Mouse (Mus musculus) stomach, embryonic 14.5 days (tissue): ENCODE results near the gene Qdpr. TPM values are rescaled to one million over a fixed set of nuclear protein-coding genes. Genes with fewer than 3 reads are reported as not detected.
"Not testable (repeated sequence)": the region's sequence is repeated elsewhere in the genome, so short reads cannot be mapped to it uniquely, and the experiment has no call there.

Experiments
- ATAC-seq: fragments of 200-750 bp; cut with Nextera tagmentation; 2 replicates; pipeline ENCODE4 v1.8.0; 2017; ENCODE audit warnings: low read depth, moderate TSS enrichment; ENCODE audit not compliant: insufficient number of reproducible peaks, insufficient read depth, low FRiP score
- H3K27ac ChIP-seq: fragments of 300-500 bp; sonication (generic); 2 replicates; pipeline ENCODE4 v1.5.1; 2014; ENCODE audit warnings: mild to moderate bottlenecking, low read length, moderate library complexity, mixed read lengths
- H3K27me3 ChIP-seq: fragments of 300-500 bp; sonication (generic); 2 replicates; pipeline ENCODE4 v1.6.1; 2014; ENCODE audit warnings: low read length, control low read depth, mixed read lengths; ENCODE audit not compliant: control insufficient read depth, insufficient read depth
- H3K36me3 ChIP-seq: fragments of 300-500 bp; sonication (generic); 2 replicates; pipeline ENCODE4 v1.6.1; 2014; ENCODE audit warnings: mild to moderate bottlenecking, control low read depth, low read length, moderate library complexity, mixed read lengths; ENCODE audit not compliant: control insufficient read depth, insufficient read depth
- H3K4me1 ChIP-seq: fragments of 300-500 bp; sonication (generic); 2 replicates; pipeline ENCODE4 v1.6.1; 2014; ENCODE audit warnings: low read length, control low read depth, mixed read lengths; ENCODE audit not compliant: control insufficient read depth, insufficient read depth
- H3K4me2 ChIP-seq: fragments of 300-500 bp; sonication (generic); replicated peaks from 2 replicates; pipeline ENCODE4 v1.6.1; 2014; ENCODE audit warnings: low read depth, low read length, control low read depth
- H3K4me3 ChIP-seq: fragments of 300-500 bp; sonication (generic); 2 replicates; pipeline ENCODE4 v1.5.1; 2014; ENCODE audit warnings: low read depth, low read length, control low read depth
- H3K9ac ChIP-seq: fragments of 300-500 bp; sonication (generic); replicated peaks from 2 replicates; pipeline ENCODE4 v1.6.1; 2014; ENCODE audit warnings: low read depth, mild to moderate bottlenecking, control low read depth, low read length, moderate library complexity, mixed read lengths
- H3K9me3 ChIP-seq: fragments of 300-500 bp; sonication (generic); 2 replicates; pipeline ENCODE4 v1.6.1; 2016; ENCODE audit warnings: low read depth, low read length, control low read depth; ENCODE audit not compliant: control insufficient read depth
- WGBS: fragments of 180-500 bp; shearing (Covaris S2); extraction: QIAGEN DNeasy Blood & Tissue Kit; methylation state at CpG from one replicate; pipeline ENCODE4 v1.1.7; 2014; 5-methylcytosine and 5-hydroxymethylcytosine counted together
- polyA plus RNA-seq: library from polyadenylated mRNA; unstranded; fragments of >200 nt; fragmentation: Nextera tagmentation; extraction: Ambion mirVana; gene quantifications from 2 replicates; pipeline ENCODE4 v1.2.1, GENCODE M21; 2014

The Qdpr gene
- polyA plus RNA-seq, 1 experiment from 2014 or later = 103 TPM

GRCm38 (mm10) chr5:45425771-45426170, 24.3 kb downstream of the Qdpr start:
- not testable (repeated sequence) for H3K27ac ChIP-seq, H3K9ac ChIP-seq, H3K9me3 ChIP-seq, H3K36me3 ChIP-seq, H3K27me3 ChIP-seq, H3K4me3 ChIP-seq, H3K4me1 ChIP-seq, H3K4me2 ChIP-seq, ATAC-seq
- 70% methylated on average over 1 of the region's 1 CpGs for WGBS

- H3K4me3 ChIP-seq = no peak overlapping the region
- ATAC-seq = peak; percentile 44; the same call in 1 of the 2 replicates
- 40% methylated on average over 8 of the region's 8 CpGs for WGBS
Observed at GRCm38 (mm10) chr5:45424021-45424886, 25.8 kb downstream of the Qdpr start.

GRCm38 (mm10) chr5:45421881-45422844, 27.9 kb downstream of the Qdpr start:
- Histone ChIP-seq H3K4me3 (no peak overlapping the region), H3K4me2 (no peak overlapping the region), H3K36me3 (no peaks in the 10 kb centered on the region), H3K4me1 (no peaks in the 10 kb centered on the region), H3K9me3 (no peaks in the 10 kb centered on the region), H3K27ac (no peak overlapping the region), H3K27me3 (no peaks in the 10 kb centered on the region), H3K9ac (no peak overlapping the region)
- WGBS = 71% methylated on average over 12 of the region's 12 CpGs
- no peak for ATAC-seq

More at GRCm38 (mm10) chr5:45424021-45424886, 25.8 kb downstream of the Qdpr start:
- Histone ChIP-seq H3K9ac (no peak overlapping the region), H3K27me3 (no peaks in the 10 kb centered on the region), H3K4me2 (no peak overlapping the region), H3K27ac (no peak overlapping the region), H3K36me3 (no peaks in the 10 kb centered on the region), H3K9me3 (no peaks in the 10 kb centered on the region), H3K4me1 (no peaks in the 10 kb centered on the region)

DNA sequence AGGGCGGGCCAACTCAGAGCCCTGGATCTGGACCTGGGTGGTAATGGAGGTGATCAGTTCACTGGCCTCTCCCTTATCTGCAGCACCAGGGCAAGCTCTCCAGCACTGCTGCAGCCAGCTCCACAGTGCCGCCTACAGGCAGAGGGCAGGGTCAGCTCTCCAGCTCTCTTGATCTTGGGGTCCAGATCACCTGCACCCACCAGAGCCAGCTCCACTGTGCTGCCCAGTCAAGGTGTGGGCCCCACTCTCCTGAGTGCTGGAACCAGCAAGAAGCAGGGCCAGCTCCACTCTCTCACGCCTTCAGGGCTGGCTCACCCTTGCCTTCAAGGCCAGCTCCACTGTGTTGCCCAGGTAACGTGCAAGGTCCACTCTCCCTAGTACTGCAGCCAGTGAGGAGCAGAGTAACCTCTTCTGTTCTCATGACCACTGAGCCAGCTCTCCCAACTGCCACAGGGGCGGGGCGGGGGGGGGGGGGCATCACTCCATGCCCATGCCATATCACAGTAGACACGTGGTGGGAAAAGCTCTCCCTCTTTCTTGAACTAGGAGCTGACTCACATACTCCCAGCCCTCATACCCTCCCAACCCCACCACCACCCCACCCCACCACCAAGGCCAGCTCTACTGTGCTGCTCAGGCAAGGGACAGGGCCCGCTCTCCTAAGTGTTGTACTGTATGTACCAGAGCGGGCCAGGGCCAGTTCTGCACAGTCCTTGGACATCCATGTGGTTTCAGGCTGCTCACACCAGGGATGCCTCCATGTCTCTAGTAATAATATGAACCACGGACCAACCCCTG, 30.0 kb downstream of the Qdpr start:
- Histone ChIP-seq H3K4me1 (no peaks in the 10 kb centered on the region), H3K27me3 (no peaks in the 10 kb centered on the region), H3K9me3 (no peaks in the 10 kb centered on the region), H3K27ac (no peak overlapping the region), H3K9ac (no peak overlapping the region), H3K4me3 (no peak overlapping the region), H3K4me2 (no peak overlapping the region), H3K36me3 (no peaks in the 10 kb centered on the region)
- WGBS = 68% methylated on average over 10 of the region's 10 CpGs
- peak; percentile 62; the same call in 1 of the 2 replicates for ATAC-seq

- no peak for ATAC-seq
- 69% methylated on average over 3 of the region's 3 CpGs for WGBS
- H3K27me3 ChIP-seq = no peaks in the 10 kb centered on the region
- H3K9me3 ChIP-seq = no peaks in the 10 kb centered on the region
- no peak overlapping the region for H3K4me3 ChIP-seq
- H3K4me1 ChIP-seq = no peaks in the 10 kb centered on the region
- H3K36me3 ChIP-seq = no peaks in the 10 kb centered on the region
- H3K27ac ChIP-seq = no peak overlapping the region
- H3K9ac ChIP-seq = no peak overlapping the region
- H3K4me2 ChIP-seq = no peak overlapping the region
Observed at GRCm38 (mm10) chr5:45417859-45418443, 32.1 kb downstream of the Qdpr start.

DNA sequence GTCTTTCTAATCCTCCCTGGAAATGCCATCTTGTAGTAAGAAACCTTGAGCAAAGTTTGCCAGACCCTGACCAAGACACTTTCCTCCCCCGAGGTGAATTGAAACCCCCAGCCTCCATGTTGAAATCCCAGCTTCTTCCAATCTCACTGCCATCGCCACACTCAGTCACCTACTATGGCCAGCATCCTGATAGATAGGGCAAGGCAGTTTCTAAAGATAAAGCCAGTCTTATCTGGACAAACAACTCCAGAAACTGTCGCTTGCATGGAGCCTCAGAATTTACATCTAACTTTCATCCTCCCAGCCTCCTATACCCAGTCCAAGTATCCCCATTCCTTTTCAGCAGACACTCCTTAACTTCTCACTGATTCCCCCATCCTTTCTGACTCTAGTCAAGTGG, 33.6 kb downstream of the Qdpr start:
- Histone ChIP-seq H3K4me3 (no peak overlapping the region), H3K9me3 (no peaks in the 10 kb centered on the region), H3K36me3 (no peaks in the 10 kb centered on the region), H3K4me1 (no peaks in the 10 kb centered on the region), H3K4me2 (no peak overlapping the region), H3K9ac (no peak overlapping the region), H3K27me3 (no peaks in the 10 kb centered on the region), H3K27ac (no peak overlapping the region)
- no peak for ATAC-seq
- WGBS = 84% methylated on average over 3 of the region's 3 CpGs

DNA sequence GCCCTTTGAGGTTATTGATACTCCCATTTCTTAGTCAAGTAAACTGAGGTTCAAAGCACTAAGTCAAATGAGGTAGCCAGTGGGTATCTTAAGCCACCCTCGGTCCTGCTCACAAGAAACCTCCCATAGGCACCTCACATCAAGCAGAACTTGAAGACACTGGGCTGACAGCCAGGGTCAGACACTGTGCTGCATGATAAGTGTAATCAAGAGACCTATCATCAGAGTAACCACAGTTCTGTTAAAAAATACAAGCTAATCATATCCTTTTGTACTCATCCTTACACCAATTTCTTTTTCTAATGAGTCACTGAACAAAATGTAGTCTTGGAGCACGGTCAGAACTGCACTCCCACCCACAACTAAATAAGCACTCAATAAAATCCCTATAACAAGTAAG, 43.9 kb downstream of the Qdpr start:
- no peaks in the 10 kb centered on the region for H3K36me3 ChIP-seq
- H3K27ac ChIP-seq = no peak overlapping the region
- no peak overlapping the region for H3K4me3 ChIP-seq
- no peak for ATAC-seq
- no peak overlapping the region for H3K9ac ChIP-seq
- WGBS = 76% methylated on average over 2 of the region's 2 CpGs
- no peaks in the 10 kb centered on the region for H3K4me1 ChIP-seq
- H3K27me3 ChIP-seq = no peaks in the 10 kb centered on the region
- no peaks in the 10 kb centered on the region for H3K9me3 ChIP-seq
- no peak overlapping the region for H3K4me2 ChIP-seq
